Mouse (Mus musculus) stomach, embryonic 16.5 days (tissue): ENCODE data around the gene Gm20390. TPM values are rescaled to one million over a fixed set of nuclear protein-coding genes. Genes with fewer than 3 reads are reported as not detected.

ENCODE experiments used
- ATAC-seq: fragments of 200-750 bp; cut with Nextera tagmentation; 2 replicates; pipeline ENCODE4 v1.8.0; 2017; ENCODE audit warnings: moderate number of reproducible peaks, moderate TSS enrichment; ENCODE audit not compliant: insufficient read depth, low FRiP score
- H3K27ac ChIP-seq: fragments of 300-500 bp; sonication (generic); 2 replicates; pipeline ENCODE4 v1.5.1; 2014; ENCODE audit warnings: low read length
- H3K27me3 ChIP-seq: fragments of 300-500 bp; sonication (generic); 2 replicates; pipeline ENCODE4 v1.6.1; 2014; ENCODE audit warnings: low read length, control low read depth, mixed read lengths; ENCODE audit not compliant: control insufficient read depth, insufficient read depth
- H3K36me3 ChIP-seq: fragments of 300-500 bp; sonication (generic); 2 replicates; pipeline ENCODE4 v1.6.1; 2014; ENCODE audit warnings: low read length; ENCODE audit not compliant: control insufficient read depth, insufficient read depth
- H3K4me1 ChIP-seq: fragments of 300-500 bp; sonication (generic); 2 replicates; pipeline ENCODE4 v1.6.1; 2014; ENCODE audit warnings: low read length, control low read depth, mixed read lengths; ENCODE audit not compliant: control insufficient read depth, insufficient read depth
- H3K4me2 ChIP-seq: fragments of 300-500 bp; sonication (generic); 2 replicates; pipeline ENCODE4 v1.6.1; 2014; ENCODE audit warnings: low read depth, low read length, mixed read lengths
- H3K4me3 ChIP-seq: fragments of 300-500 bp; sonication (generic); replicated peaks from 2 replicates; pipeline ENCODE4 v1.5.1; 2014; ENCODE audit warnings: mild to moderate bottlenecking, low read length
- H3K9ac ChIP-seq: fragments of 300-500 bp; sonication (generic); 2 replicates; pipeline ENCODE4 v1.6.1; 2014; ENCODE audit warnings: low read length
- H3K9me3 ChIP-seq: fragments of 300-500 bp; sonication (generic); replicated peaks from 2 replicates; pipeline ENCODE4 v1.6.1; 2016; ENCODE audit warnings: low read length, control low read depth; ENCODE audit not compliant: control insufficient read depth
- WGBS: fragments of 180-500 bp; shearing (Covaris S2); extraction: QIAGEN DNeasy Blood & Tissue Kit; methylation state at CpG from one replicate; pipeline ENCODE4 v1.1.7; 2014; 5-methylcytosine and 5-hydroxymethylcytosine counted together
- polyA plus RNA-seq: library from polyadenylated mRNA; unstranded; fragments of >200 nt; fragmentation: Nextera tagmentation; extraction: Ambion mirVana; gene quantifications from 2 replicates; pipeline ENCODE4 v1.2.1, GENCODE M21; 2015

Gene Gm20390
- polyA plus RNA-seq, 1 experiment from 2014 or later = 325 TPM

DNA sequence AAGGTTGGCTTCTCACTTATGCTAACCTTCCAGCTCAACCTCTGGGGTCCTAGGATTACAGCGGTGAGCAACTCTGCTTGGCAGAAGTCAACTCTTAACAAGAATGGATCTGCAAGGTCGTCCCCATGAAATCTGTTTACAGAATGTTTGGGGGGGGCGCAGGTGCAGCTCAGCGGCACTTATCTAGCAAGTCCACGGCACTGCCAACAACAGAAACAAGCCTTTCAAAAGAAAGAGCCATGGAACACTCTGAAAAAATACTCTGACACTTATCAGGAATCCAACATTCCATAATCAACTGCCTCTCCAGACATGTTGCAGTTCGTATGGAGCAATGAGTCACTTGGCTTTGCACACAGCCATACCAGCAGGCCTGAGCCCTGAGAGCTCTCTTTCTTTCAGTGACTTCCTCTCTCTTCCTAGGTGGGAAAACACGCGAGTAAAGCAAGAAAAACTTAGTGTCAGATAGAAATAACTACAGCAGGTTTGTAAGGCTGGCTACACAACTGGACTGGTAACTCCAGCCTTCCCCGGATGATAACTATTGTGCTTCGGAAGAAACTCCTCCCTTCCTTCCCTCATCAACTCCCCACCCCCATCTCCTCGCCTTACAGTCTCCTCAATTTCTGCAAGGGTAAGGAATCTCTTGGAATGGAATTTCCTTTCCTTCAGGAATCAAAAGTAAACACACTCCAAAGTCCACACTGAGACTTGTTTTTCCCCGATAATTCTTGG is 20.4 kb upstream of the Gm20390 start:
- Histone ChIP-seq H3K4me2 (peak overlapping the region; percentile 16; the same call in 1 of the 2 replicates), H3K4me1 (no peaks in the 10 kb centered on the region)
- 40% methylated on average over 12 of the region's 12 CpGs for WGBS

DNA sequence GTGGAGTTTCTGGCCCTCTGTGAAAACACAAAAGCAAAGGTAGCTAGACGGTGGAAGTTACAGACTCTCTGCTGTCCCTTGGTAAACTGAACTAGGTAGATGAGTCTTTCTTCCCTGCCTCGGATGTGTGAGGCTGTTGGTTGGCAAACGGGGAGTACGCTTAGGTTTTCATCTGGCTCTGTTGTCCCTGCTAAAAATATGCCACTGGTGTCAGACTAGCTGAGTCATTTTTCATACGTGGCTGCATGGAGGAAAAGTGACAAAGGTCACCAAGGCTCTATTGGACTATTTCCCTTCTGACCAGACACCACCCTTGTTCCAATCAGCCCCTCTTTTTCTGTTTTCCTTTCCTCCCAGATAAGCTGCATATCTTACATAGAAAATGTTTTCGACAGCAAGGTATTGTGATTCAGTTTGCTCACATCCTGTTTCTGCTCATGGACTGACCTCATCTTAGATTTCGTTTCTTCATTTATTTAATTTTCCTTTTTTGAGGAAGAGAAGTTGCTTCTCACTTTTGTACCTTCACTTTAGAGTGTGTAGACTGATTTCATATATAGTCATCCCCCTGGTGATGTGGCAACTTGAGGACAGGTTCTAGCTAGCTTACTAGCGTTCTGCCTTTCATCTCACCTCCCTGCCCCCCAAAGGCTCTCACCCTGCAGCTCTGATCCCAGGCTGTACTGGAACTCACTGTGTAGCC is 19.7 kb upstream of the Gm20390 start:
- Histone ChIP-seq H3K27me3 (no peaks in the 10 kb centered on the region), H3K36me3 (no peaks in the 10 kb centered on the region), H3K4me1 (no peaks in the 10 kb centered on the region), H3K4me2 (peak overlapping the region; percentile 16; the same call in 1 of the 2 replicates), H3K9me3 (no peaks in the 10 kb centered on the region), H3K9ac (no peak overlapping the region), H3K4me3 (no peak overlapping the region), H3K27ac (peak overlapping the region; percentile 91)
- peak; percentile 53; the same call in 1 of the 2 replicates for ATAC-seq
- whole genome bisulfite sequencing = 50% methylated on average over 8 of the region's 8 CpGs

More for the DNA sequence above, 20.4 kb upstream of the Gm20390 start:
- no peaks in the 10 kb centered on the region for H3K9me3 ChIP-seq
- no peaks in the 10 kb centered on the region for H3K36me3 ChIP-seq
- H3K4me3 ChIP-seq = no peak overlapping the region
- H3K27ac ChIP-seq = peak overlapping the region; percentile 91
- peak; percentile 21; the same call in 1 of the 2 replicates for ATAC-seq
- no peak overlapping the region for H3K9ac ChIP-seq
- no peaks in the 10 kb centered on the region for H3K27me3 ChIP-seq

DNA sequence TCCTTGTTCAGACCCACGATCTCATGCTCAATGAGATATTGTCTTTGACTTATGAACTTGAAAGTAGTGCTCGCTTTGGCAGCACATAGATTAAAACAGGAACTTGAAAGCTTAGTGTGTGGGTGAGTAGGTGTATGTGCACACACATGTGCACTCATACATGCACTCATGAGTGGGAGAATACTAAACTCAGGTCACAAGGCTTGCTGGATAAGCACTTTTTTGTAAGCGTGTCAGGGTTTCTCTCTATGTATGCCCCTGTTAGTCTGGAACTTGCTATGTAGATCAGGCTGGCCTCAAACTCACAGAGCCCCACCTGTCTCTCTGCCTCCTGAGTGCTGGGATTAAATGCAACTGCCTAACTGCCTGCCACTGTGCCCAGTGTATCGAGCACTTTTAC is 18.9 kb upstream of the Gm20390 start:
- ATAC-seq = no peak
- H3K4me2 ChIP-seq = no peak overlapping the region
- H3K27me3 ChIP-seq = no peaks in the 10 kb centered on the region
- no peaks in the 10 kb centered on the region for H3K4me1 ChIP-seq
- 82% methylated on average over 4 of the region's 4 CpGs for WGBS
- no peak overlapping the region for H3K4me3 ChIP-seq
- H3K9me3 ChIP-seq = no peaks in the 10 kb centered on the region
- no peak overlapping the region for H3K9ac ChIP-seq
- no peaks in the 10 kb centered on the region for H3K36me3 ChIP-seq
- peak overlapping the region; percentile 91 for H3K27ac ChIP-seq

GRCm38 (mm10) chr11:93986298-93986697 is 18.2 kb upstream of the Gm20390 start:
- Histone ChIP-seq H3K9ac (no peak overlapping the region), H3K36me3 (no peaks in the 10 kb centered on the region), H3K9me3 (no peaks in the 10 kb centered on the region), H3K4me3 (no peak overlapping the region), H3K4me2 (no peak overlapping the region), H3K4me1 (no peaks in the 10 kb centered on the region), H3K27me3 (no peaks in the 10 kb centered on the region), H3K27ac (no peak overlapping the region)
- ATAC-seq = no peak

GRCm38 (mm10) chr11:93985265-93985664 is 17.2 kb upstream of the Gm20390 start:
- Histone ChIP-seq H3K27me3 (no peaks in the 10 kb centered on the region), H3K27ac (no peak overlapping the region), H3K4me3 (no peak overlapping the region), H3K36me3 (no peaks in the 10 kb centered on the region), H3K4me2 (no peak overlapping the region), H3K9ac (no peak overlapping the region), H3K9me3 (no peaks in the 10 kb centered on the region), H3K4me1 (no peaks in the 10 kb centered on the region)
- no peak for ATAC-seq
- 83% methylated on average over 5 of the region's 5 CpGs for WGBS

GRCm38 (mm10) chr11:93984619-93985018 is 16.5 kb upstream of the Gm20390 start:
- no peaks in the 10 kb centered on the region for H3K9me3 ChIP-seq
- WGBS = 88% methylated on average over 3 of the region's 3 CpGs
- no peak overlapping the region for H3K4me3 ChIP-seq
- no peak overlapping the region for H3K9ac ChIP-seq
- no peak overlapping the region for H3K27ac ChIP-seq
- no peak for ATAC-seq
- no peaks in the 10 kb centered on the region for H3K27me3 ChIP-seq
- no peaks in the 10 kb centered on the region for H3K4me1 ChIP-seq
- no peak overlapping the region for H3K4me2 ChIP-seq
- no peaks in the 10 kb centered on the region for H3K36me3 ChIP-seq

DNA sequence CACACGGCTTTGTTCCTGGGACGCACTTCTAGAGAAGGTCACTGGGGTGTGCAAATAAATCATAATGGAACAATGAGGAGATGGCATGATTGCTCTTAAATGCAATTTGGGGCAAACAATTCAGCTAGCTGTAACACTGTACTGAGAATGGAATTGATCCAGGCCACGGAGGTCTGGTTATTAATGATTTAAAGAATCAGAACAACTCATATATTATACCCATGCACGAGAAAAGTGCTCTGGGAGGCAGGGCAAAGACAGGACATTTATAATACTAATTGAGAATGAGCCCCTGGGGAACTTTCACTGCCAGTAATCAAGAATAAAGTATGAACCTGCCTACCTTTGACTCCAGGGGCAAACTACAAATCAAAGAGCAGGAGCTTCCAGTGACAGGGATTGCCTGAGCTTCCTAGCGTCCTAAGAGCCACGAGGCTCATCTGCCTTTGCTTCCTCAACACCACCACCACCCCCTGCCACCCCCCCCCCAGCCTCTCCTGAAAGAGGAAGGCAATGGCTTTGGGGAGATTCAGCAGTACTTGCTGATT is 11.5 kb upstream of the Gm20390 start:
- Histone ChIP-seq H3K9me3 (no peaks in the 10 kb centered on the region), H3K27ac (no peak overlapping the region), H3K4me1 (no peaks in the 10 kb centered on the region), H3K4me2 (no peak overlapping the region), H3K36me3 (no peaks in the 10 kb centered on the region), H3K9ac (no peak overlapping the region), H3K27me3 (no peaks in the 10 kb centered on the region), H3K4me3 (no peak overlapping the region)
- WGBS = 28% methylated on average over 6 of the region's 6 CpGs
- ATAC-seq = no peak

GRCm38 (mm10) chr11:93972951-93973350 is 4.9 kb upstream of the Gm20390 start:
- ATAC-seq = no peak
- H3K36me3 ChIP-seq = no peaks in the 10 kb centered on the region
- no peak overlapping the region for H3K4me3 ChIP-seq
- no peak overlapping the region for H3K27ac ChIP-seq
- no peaks in the 10 kb centered on the region for H3K4me1 ChIP-seq
- H3K9ac ChIP-seq = no peak overlapping the region
- no peak overlapping the region for H3K4me2 ChIP-seq
- H3K27me3 ChIP-seq = no peaks in the 10 kb centered on the region
- H3K9me3 ChIP-seq = no peaks in the 10 kb centered on the region
- WGBS = 81% methylated on average over 5 of the region's 5 CpGs

- no peak for ATAC-seq
- WGBS = 63% methylated on average over 1 of the region's 1 CpGs
- Histone ChIP-seq H3K9ac (no peak overlapping the region), H3K27me3 (no peaks in the 10 kb centered on the region), H3K36me3 (peaks cover 7% of the 10 kb centered on the region; the same call in 1 of the 2 replicates), H3K9me3 (no peaks in the 10 kb centered on the region), H3K4me1 (peaks cover 6% of the 10 kb centered on the region), H3K27ac (no peak overlapping the region), H3K4me2 (no peak overlapping the region), H3K4me3 (no peak overlapping the region)
These were observed 1.7 kb upstream of the Gm20390 start for GRCm38 (mm10) chr11:93969799-93970198.
